Comparison of ENCODE assay signal across 9 mouse cellular contexts in genomic region chr4:82509166-82509767, GRCm38 (mm10).
DNase-seq lines count a peak whose midpoint lies in the region; ATAC-seq and TF ChIP-seq lines count a peak whose summit lies in the region.
"Had no signal": no experiment of that assay in that cellular context is flagged by ENCODE, and none has a peak within 500 bp of the region (broad histone marks: within the 10 kb centered on the region; RNA-seq: fewer than 3 reads in every experiment).

No protein-coding gene starts in this region.

- no peaks in the 10 kb centered on the region for H3K9me3 ChIP-seq in hindbrain, embryonic 13.5 days
- no peaks in the 10 kb centered on the region for H3K9me3 ChIP-seq in midbrain, embryonic 11.5 days (ENCODE audit: control insufficient read depth, low read length)

- no peak for TF ChIP-seq POLR2A in heart, adult 2 months (IDR thresholded peaks at IDR 0.05; ENCODE audit: insufficient read depth, low read depth, low read length)

- no peak for TF ChIP-seq EP300 in heart, adult 2 months (IDR thresholded peaks at IDR 0.05; ENCODE audit: insufficient read depth, low read depth, low read length)

- no peak for TF ChIP-seq CTCF in heart, adult 2 months (IDR thresholded peaks at IDR 0.05)

- no peaks in the 10 kb centered on the region for H3K27me3 ChIP-seq in heart, adult 2 months (ENCODE audit: control insufficient read depth, insufficient read depth, low read length)
- H3K27me3 ChIP-seq in hindbrain, embryonic 13.5 days = peaks cover 4% of the 10 kb centered on the region; the same call in 1 of the 2 replicates
- H3K27me3 ChIP-seq in midbrain, embryonic 11.5 days (ENCODE audit: control insufficient read depth, insufficient read depth, low read length) = no peaks in the 10 kb centered on the region

- peak overlapping the region; percentile 100 for H3K27ac ChIP-seq in heart, adult 2 months
- peak overlapping the region; percentile 99 for H3K27ac ChIP-seq in hindbrain, embryonic 13.5 days
- H3K27ac ChIP-seq in midbrain, embryonic 11.5 days (ENCODE audit: low read depth, low read length) = peak overlapping the region; percentile 25; the same call in 1 of the 2 replicates

- DNase-seq in heart, adult 2 months = no peak
- DNase-seq in heart, postnatal 4 days = no peak
- peak; percentile 43 for DNase-seq in embryo, embryonic 11 days
- DNase-seq in midbrain, embryonic 11.5 days (ENCODE audit: low spot score, missing footprints) = no peak
- no peak for DNase-seq in retina, postnatal 1 day
- no peak for DNase-seq in adipocyte (ENCODE audit: low spot score)
- no peak for DNase-seq in urinary bladder, postnatal 14 days (ENCODE audit: low spot score)

- 25% methylated on average over 2 of the region's 2 CpGs for WGBS in heart, adult 2 months
- WGBS in hindbrain, embryonic 13.5 days = 25% methylated on average over 2 of the region's 2 CpGs
- WGBS in midbrain, embryonic 11.5 days = 23% methylated on average over 2 of the region's 2 CpGs

- H3K79me2 ChIP-seq in heart, adult 2 months (replicated peaks; ENCODE audit: control insufficient read depth, insufficient read depth, low read length) = peaks cover 2% of the 10 kb centered on the region; the same call in 1 of the 2 replicates

- H3K36me3 ChIP-seq in heart, adult 2 months (ENCODE audit: control insufficient read depth, insufficient read depth, low read length) = peaks cover 6% of the 10 kb centered on the region; the same call in 1 of the 2 replicates
- H3K36me3 ChIP-seq in hindbrain, embryonic 13.5 days = no peaks in the 10 kb centered on the region
- H3K36me3 ChIP-seq in midbrain, embryonic 11.5 days (ENCODE audit: control insufficient read depth, insufficient read depth, low read length) = no peaks in the 10 kb centered on the region

- peak overlapping the region; percentile 57; the same call in 1 of the 2 replicates for H3K9ac ChIP-seq in heart, adult 2 months (ENCODE audit: low read depth, low read length)
- H3K9ac ChIP-seq in hindbrain, embryonic 13.5 days = peak overlapping the region; percentile 99
- H3K9ac ChIP-seq in midbrain, embryonic 11.5 days (ENCODE audit: low read length) = peak overlapping the region; percentile 31; the same call in 1 of the 2 replicates

- no peak for ATAC-seq in hindbrain, embryonic 13.5 days (ENCODE audit: low FRiP score)
- ATAC-seq in midbrain, embryonic 11.5 days (ENCODE audit: low FRiP score) = no peak

- intact Hi-C loops in heart, adult 2 months (cut with DNase I) = loop anchor here (5.0 to 10.0 kb wide), 2 partner anchors 192 to 444 kb away; no protein-coding TSS in a partner anchor

- peak overlapping the region; percentile 69 for H3K4me3 ChIP-seq in heart, adult 2 months
- peak overlapping the region; percentile 84 for H3K4me3 ChIP-seq in hindbrain, embryonic 13.5 days
- no peak overlapping the region for H3K4me3 ChIP-seq in midbrain, embryonic 11.5 days (ENCODE audit: low read depth, low read length)
- H3K4me3 ChIP-seq: megakaryocyte, embryonic 14.5 days had no signal

- peak overlapping the region; percentile 94 for H3K4me2 ChIP-seq in hindbrain, embryonic 13.5 days
- H3K4me2 ChIP-seq in midbrain, embryonic 11.5 days = peak overlapping the region; percentile 19; the same call in 1 of the 2 replicates

- H3K4me1 ChIP-seq in heart, adult 2 months (ENCODE audit: control insufficient read depth, insufficient read depth, low read length) = peaks cover 6% of the 10 kb centered on the region
- H3K4me1 ChIP-seq in hindbrain, embryonic 13.5 days (replicated peaks) = peaks cover 37% of the 10 kb centered on the region
- H3K4me1 ChIP-seq in midbrain, embryonic 11.5 days (ENCODE audit: control insufficient read depth, insufficient read depth, low read length) = peaks cover 51% of the 10 kb centered on the region

Comparison
In these comparisons a context has a peak if more than half of its experiments do, and no peak if none do; other contexts are left out.
1. H3K27ac ChIP-seq: peak in every context shown above with its lines; median percentile 100 in heart, adult 2 months; 99 in hindbrain, embryonic 13.5 days; 25 in midbrain, embryonic 11.5 days.
2. H3K9ac ChIP-seq: peak in every context shown above with its lines; median percentile 99 in hindbrain, embryonic 13.5 days; 57 in heart, adult 2 months; 31 in midbrain, embryonic 11.5 days.